Comparison of ENCODE assay signal across 14 mouse cellular contexts in the genomic region with DNA sequence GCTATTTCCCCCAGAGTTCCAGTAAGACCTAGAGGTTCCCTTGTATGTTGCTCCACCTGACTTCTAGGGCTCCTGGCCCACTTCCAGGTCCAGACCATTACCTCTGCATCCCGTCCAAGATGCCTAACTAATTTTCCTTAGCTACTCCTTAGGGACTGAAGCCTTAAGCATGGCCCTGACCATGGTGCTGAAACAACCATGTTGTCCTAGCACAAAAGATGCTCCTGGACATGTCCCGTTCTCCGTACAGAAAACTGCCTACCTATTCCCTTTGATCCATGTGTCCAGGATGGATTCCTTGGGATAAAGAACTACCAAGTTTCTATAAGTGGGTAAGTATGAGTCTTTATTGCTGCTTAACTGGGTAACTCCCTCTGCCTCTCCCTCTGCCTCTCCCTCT. TPM values are rescaled to one million over a fixed set of nuclear protein-coding genes. Genes with fewer than 3 reads are reported as not detected.
DNase-seq lines count a peak whose midpoint lies in the region; ATAC-seq and TF ChIP-seq lines count a peak whose summit lies in the region.
"Had no signal": no experiment of that assay in that cellular context is flagged by ENCODE, and none has a peak within 500 bp of the region (broad histone marks: within the 10 kb centered on the region; RNA-seq: fewer than 3 reads in every experiment).

No protein-coding gene starts in this region.

- H3K4me3 ChIP-seq in neural tube, embryonic 11.5 days (ENCODE audit: low read depth, low read length): no peak overlapping the region
- no peak overlapping the region for H3K4me3 ChIP-seq in stomach, postnatal 0 days (ENCODE audit: low read depth, low read length)
- no peak overlapping the region for H3K4me3 ChIP-seq in forebrain, embryonic 10.5 days
- H3K4me3 ChIP-seq in hindbrain, embryonic 12.5 days: no peak overlapping the region
- H3K4me3 ChIP-seq: embryonic facial prominence, embryonic 13.5 days; limb, embryonic 13.5 days had no signal

- intact Hi-C loops in heart, postnatal 14 days (cut with DNase I): no loop called here

- H3K9ac ChIP-seq in neural tube, embryonic 11.5 days (ENCODE audit: low read length): no peak overlapping the region
- no peak overlapping the region for H3K9ac ChIP-seq in stomach, postnatal 0 days (ENCODE audit: low read length)
- H3K9ac ChIP-seq in hindbrain, embryonic 12.5 days: no peak overlapping the region
- H3K9ac ChIP-seq: embryonic facial prominence, embryonic 13.5 days; forebrain, postnatal 0 days; limb, embryonic 13.5 days had no signal

- TF ChIP-seq CTCF in stomach, postnatal 0 days (IDR thresholded peaks at IDR 0.05; ENCODE audit: low read depth): no peak

- peaks cover 54% of the 10 kb centered on the region for H3K27me3 ChIP-seq in neural tube, embryonic 11.5 days (ENCODE audit: control insufficient read depth, insufficient read depth, low read length)
- peaks cover 8% of the 10 kb centered on the region; the same call in 1 of the 2 replicates for H3K27me3 ChIP-seq in stomach, postnatal 0 days (ENCODE audit: control insufficient read depth, insufficient read depth, low read length)
- H3K27me3 ChIP-seq in forebrain, embryonic 10.5 days (ENCODE audit: poor library complexity, severe bottlenecking): peaks cover 67% of the 10 kb centered on the region
- peaks cover 79% of the 10 kb centered on the region for H3K27me3 ChIP-seq in hindbrain, embryonic 12.5 days

- H3K9me3 ChIP-seq in neural tube, embryonic 11.5 days (ENCODE audit: control insufficient read depth, low read length): no peaks in the 10 kb centered on the region
- H3K9me3 ChIP-seq in stomach, postnatal 0 days (ENCODE audit: control insufficient read depth, low read length): no peaks in the 10 kb centered on the region
- H3K9me3 ChIP-seq in forebrain, embryonic 10.5 days: no peaks in the 10 kb centered on the region
- H3K9me3 ChIP-seq in hindbrain, embryonic 12.5 days (replicated peaks): no peaks in the 10 kb centered on the region
- H3K9me3 ChIP-seq: embryonic facial prominence, embryonic 13.5 days; limb, embryonic 13.5 days had no signal

- no peak overlapping the region for H3K4me2 ChIP-seq in neural tube, embryonic 11.5 days (ENCODE audit: low read depth)
- H3K4me2 ChIP-seq in stomach, postnatal 0 days (replicated peaks; ENCODE audit: low read depth): no peak overlapping the region
- H3K4me2 ChIP-seq in hindbrain, embryonic 12.5 days (replicated peaks): no peak overlapping the region
- H3K4me2 ChIP-seq: embryonic facial prominence, embryonic 13.5 days; limb, embryonic 13.5 days had no signal

- ATAC-seq in neural tube, embryonic 11.5 days (ENCODE audit: insufficient read depth, low FRiP score, low TSS enrichment): no peak
- no peak for ATAC-seq in stomach, postnatal 0 days (ENCODE audit: low FRiP score, low TSS enrichment)
- ATAC-seq in hindbrain, embryonic 12.5 days (ENCODE audit: low FRiP score): no peak
- ATAC-seq: forebrain, postnatal 0 days; hindbrain, postnatal 0 days had no signal

- WGBS in neural tube, embryonic 11.5 days: 27% methylated on average over 3 of the region's 3 CpGs
- 19% methylated on average over 3 of the region's 3 CpGs for WGBS in stomach, postnatal 0 days
- WGBS in forebrain, embryonic 10.5 days: 22% methylated on average over 3 of the region's 3 CpGs
- 23% methylated on average over 3 of the region's 3 CpGs for WGBS in hindbrain, embryonic 12.5 days

- DNase-seq in heart, postnatal 14 days: peak; percentile 12 to 36
- DNase-seq in heart, adult 18-20 months: no peak
- DNase-seq in neural tube, embryonic 11.5 days (ENCODE audit: low spot score): peak; percentile 39
- no peak for DNase-seq in neural tube, embryonic 10.5 days (ENCODE audit: extremely low spot score, low spot score)
- DNase-seq in embryo, embryonic 11.5 days (ENCODE audit: low read depth, low spot score): peak; percentile 53
- peak; percentile 25 for DNase-seq in stomach, postnatal 0 days (ENCODE audit: low spot score)
- no peak for DNase-seq in forebrain, embryonic 10.5 days (ENCODE audit: extremely low spot score, low spot score)
- DNase-seq: forebrain, postnatal 0 days; thymus, postnatal 14 days had no signal

- peaks cover 5% of the 10 kb centered on the region for H3K4me1 ChIP-seq in neural tube, embryonic 11.5 days (ENCODE audit: control insufficient read depth, insufficient read depth, low read length)
- H3K4me1 ChIP-seq in stomach, postnatal 0 days (replicated peaks; ENCODE audit: control insufficient read depth, insufficient read depth): no peaks in the 10 kb centered on the region
- peaks cover 23% of the 10 kb centered on the region for H3K4me1 ChIP-seq in forebrain, embryonic 10.5 days
- peaks cover 22% of the 10 kb centered on the region for H3K4me1 ChIP-seq in hindbrain, embryonic 12.5 days

- no peaks in the 10 kb centered on the region for H3K36me3 ChIP-seq in neural tube, embryonic 11.5 days (ENCODE audit: control insufficient read depth, insufficient read depth, low read length)
- H3K36me3 ChIP-seq in stomach, postnatal 0 days (ENCODE audit: control insufficient read depth, insufficient read depth, low read length): no peaks in the 10 kb centered on the region
- H3K36me3 ChIP-seq in forebrain, embryonic 10.5 days (replicated peaks): no peaks in the 10 kb centered on the region
- no peaks in the 10 kb centered on the region for H3K36me3 ChIP-seq in hindbrain, embryonic 12.5 days
- H3K36me3 ChIP-seq: embryonic facial prominence, embryonic 13.5 days; limb, embryonic 13.5 days had no signal

- no peak for TF ChIP-seq EP300 in stomach, postnatal 0 days (optimal IDR thresholded peaks at IDR 0.05)

- no peak overlapping the region for H3K27ac ChIP-seq in neural tube, embryonic 11.5 days (ENCODE audit: low read depth, low read length)
- H3K27ac ChIP-seq in stomach, postnatal 0 days (replicated peaks): no peak overlapping the region
- no peak overlapping the region for H3K27ac ChIP-seq in forebrain, embryonic 10.5 days
- H3K27ac ChIP-seq in hindbrain, embryonic 12.5 days: no peak overlapping the region
- H3K27ac ChIP-seq: embryonic facial prominence, embryonic 13.5 days; hindbrain, postnatal 0 days; limb, embryonic 13.5 days had no signal

RNA-seq across cellular contexts. Expression of a gene that starts 5.2 kb away (rescaled TPM):
- not detected for total RNA-seq in heart, postnatal 14 days (2021)
- not detected for total RNA-seq in heart, adult 18-20 months (2021)
- 11.2 and 14.7 TPM in 2 replicates for polyA plus RNA-seq in neural tube, embryonic 11.5 days (2014; fragmentation: Nextera tagmentation; extraction: Ambion mirVana)
- polyA plus RNA-seq in stomach, postnatal 0 days (2015; fragmentation: Nextera tagmentation; extraction: Ambion mirVana): 0.79 and 1.2 TPM in 2 replicates
- polyA plus RNA-seq in forebrain, embryonic 10.5 days (2016; fragmentation: Nextera tagmentation; extraction: Ambion mirVana): 0.24 and 1.3 TPM in 2 replicates
- 0.70 and 0.83 TPM in 2 replicates for polyA plus RNA-seq in hindbrain, embryonic 12.5 days (2016; fragmentation: Nextera tagmentation; extraction: Ambion mirVana)
- total RNA-seq: forebrain, postnatal 0 days; hindbrain, postnatal 0 days; layer of hippocampus, adult 18-20 months had no signal
- polyA plus RNA-seq: embryonic facial prominence, embryonic 13.5 days; forebrain, postnatal 0 days; hindbrain, postnatal 0 days; limb, embryonic 13.5 days had no signal

RNA-seq across cellular contexts. Expression of a gene that starts 5.7 kb away (rescaled TPM):
- 1 to 10 TPM in 1 of 2 experiments, under 1 TPM in 1; 0.93 to 1.1 TPM for total RNA-seq in heart, postnatal 14 days (2021)
- total RNA-seq in heart, adult 18-20 months (2021): 1 to 10 TPM; 3.1 to 4.1 TPM
- polyA plus RNA-seq in neural tube, embryonic 11.5 days (2014; fragmentation: Nextera tagmentation; extraction: Ambion mirVana): 9.5 and 10.9 TPM in 2 replicates
- polyA plus RNA-seq in stomach, postnatal 0 days (2015; fragmentation: Nextera tagmentation; extraction: Ambion mirVana): 30.6 and 33.4 TPM in 2 replicates
- 20.0 and 21.0 TPM in 2 replicates for polyA plus RNA-seq in forebrain, embryonic 10.5 days (2016; fragmentation: Nextera tagmentation; extraction: Ambion mirVana)
- polyA plus RNA-seq in hindbrain, embryonic 12.5 days (2016; fragmentation: Nextera tagmentation; extraction: Ambion mirVana): 47.5 and 50.0 TPM in 2 replicates

Comparison
In these comparisons a context has a peak if more than half of its experiments do, and no peak if none do; other contexts are left out.
1. DNase-seq: peak in heart, postnatal 14 days (2 of 2), neural tube, embryonic 11.5 days (single experiment), embryo, embryonic 11.5 days (single experiment) and stomach, postnatal 0 days (single experiment); none in heart, adult 18-20 months (0 of 2), neural tube, embryonic 10.5 days (single experiment) and forebrain, embryonic 10.5 days (single experiment).